Mouse (Mus musculus) forebrain, postnatal 0 days (tissue): ENCODE results near the gene Bcl2l15. TPM values are rescaled to one million over a fixed set of nuclear protein-coding genes. Genes with fewer than 3 reads are reported as not detected.
"Not testable (repeated sequence)": the region's sequence is repeated elsewhere in the genome, so short reads cannot be mapped to it uniquely, and the experiment has no call there.

Experiments
- ATAC-seq: fragments of 200-750 bp; cut with Nextera tagmentation; 2 replicates; pipeline ENCODE4 v1.8.0; 2017; ENCODE audit warnings: mild to moderate bottlenecking, moderate library complexity
- DNase-seq: peaks from one replicate; pipeline ENCODE4 v3.0.0-alpha.2; 2015
- H3K27ac ChIP-seq: fragments of 300-500 bp; sonication (generic); 2 replicates; pipeline ENCODE4 v1.5.1; 2014; ENCODE audit warnings: low read depth, mild to moderate bottlenecking, antibody characterized with exemption, low read length, moderate library complexity, mixed read lengths
- H3K27me3 ChIP-seq: fragments of 300-500 bp; sonication (generic); 2 replicates; pipeline ENCODE4 v1.6.1; 2014; ENCODE audit warnings: mild to moderate bottlenecking, low read length, mixed read lengths; ENCODE audit not compliant: insufficient read depth
- H3K36me3 ChIP-seq: fragments of 300-500 bp; sonication (generic); 2 replicates; pipeline ENCODE4 v1.6.1; 2014; ENCODE audit warnings: mild to moderate bottlenecking, moderate library complexity; ENCODE audit not compliant: insufficient read depth
- H3K4me1 ChIP-seq: fragments of 300-500 bp; sonication (generic); 2 replicates; pipeline ENCODE4 v1.6.1; 2014; ENCODE audit warnings: antibody characterized with exemption; ENCODE audit not compliant: insufficient read depth
- H3K4me2 ChIP-seq: fragments of 300-500 bp; sonication (generic); 2 replicates; pipeline ENCODE4 v1.6.1; 2014; ENCODE audit warnings: low read depth, mild to moderate bottlenecking, moderate library complexity
- H3K4me3 ChIP-seq: fragments of 300-500 bp; sonication (generic); 2 replicates; pipeline ENCODE4 v1.5.1; 2014; ENCODE audit warnings: low read depth, low read length, mixed read lengths
- H3K9ac ChIP-seq: fragments of 300-500 bp; sonication (generic); 2 replicates; pipeline ENCODE4 v1.6.1; 2014; ENCODE audit warnings: mild to moderate bottlenecking
- H3K9me3 ChIP-seq: fragments of 300-500 bp; sonication (generic); 2 replicates; pipeline ENCODE4 v1.6.1; 2016; ENCODE audit warnings: low read length
- CTCF ChIP-seq: sonication (generic); IDR thresholded peaks from 2 replicates; pipeline ENCODE4 v1.5.1; 2016; ENCODE audit warnings: antibody characterized with exemption, control low read depth, low read depth
- WGBS: fragments of 180-500 bp; shearing (Covaris S2); extraction: QIAGEN DNeasy Blood & Tissue Kit; methylation state at CpG from one replicate; pipeline ENCODE4 v1.1.7; 2014; 5-methylcytosine and 5-hydroxymethylcytosine counted together
- polyA plus RNA-seq: library from polyadenylated mRNA; unstranded; fragments of >200 nt; fragmentation: Nextera tagmentation; extraction: Ambion mirVana; gene quantifications from 2 replicates; pipeline ENCODE4 v1.2.1, GENCODE M21; 2015
- total RNA-seq: library from RNA; depleted of rRNA; stranded (reverse); fragments of >200 nt; gene quantifications from 2 replicates; pipeline ENCODE4 v1.2.3, GENCODE M21; 2014

Gene Bcl2l15
- total and polyA plus RNA-seq, 2 experiments from 2014 or later, result not detected

GRCm38 (mm10) chr3:103830681-103831080, 1.7 kb upstream of the Bcl2l15 start:
- H3K9me3 ChIP-seq, H3K27ac ChIP-seq, H3K4me2 ChIP-seq, DNase-seq, H3K9ac ChIP-seq, H3K4me1 ChIP-seq, H3K4me3 ChIP-seq, H3K27me3 ChIP-seq, ATAC-seq, H3K36me3 ChIP-seq: not testable (repeated sequence)
- 39% methylated on average over 1 of the region's 1 CpGs for WGBS
- TF ChIP-seq CTCF, result peak; percentile 37

GRCm38 (mm10) chr3:103831146-103831545, 1.3 kb upstream of the Bcl2l15 start:
- TF ChIP-seq CTCF, result no peak
- WGBS, result 75% methylated on average over 7 of the region's 7 CpGs

GRCm38 (mm10) chr3:103834001-103834400, 1.6 kb downstream of the Bcl2l15 start:
- WGBS, result 84% methylated on average over 2 of the region's 2 CpGs
- TF ChIP-seq CTCF, result no peak
- H3K4me1 ChIP-seq, result no peaks in the 10 kb centered on the region
- H3K4me2 ChIP-seq, result no peak overlapping the region
- H3K36me3 ChIP-seq, result no peaks in the 10 kb centered on the region
- no peak overlapping the region for H3K27ac ChIP-seq
- no peaks in the 10 kb centered on the region for H3K9me3 ChIP-seq
- ATAC-seq (no peak), DNase-seq (no peak)
- H3K9ac ChIP-seq, result no peak overlapping the region
- H3K4me3 ChIP-seq, result no peak overlapping the region
- no peaks in the 10 kb centered on the region for H3K27me3 ChIP-seq

More at GRCm38 (mm10) chr3:103831146-103831545, 1.3 kb upstream of the Bcl2l15 start:
- Histone ChIP-seq H3K27me3 (no peaks in the 10 kb centered on the region), H3K27ac (no peak overlapping the region), H3K9me3 (no peaks in the 10 kb centered on the region), H3K36me3 (no peaks in the 10 kb centered on the region), H3K4me1 (no peaks in the 10 kb centered on the region), H3K4me2 (no peak overlapping the region), H3K4me3 (no peak overlapping the region), H3K9ac (no peak overlapping the region)
- DNase-seq, result no peak
- no peak for ATAC-seq

- no peak overlapping the region for H3K27ac ChIP-seq
- no peak for DNase-seq
- H3K9me3 ChIP-seq, result no peaks in the 10 kb centered on the region
- no peak overlapping the region for H3K4me3 ChIP-seq
- H3K4me2 ChIP-seq, result no peak overlapping the region
- no peaks in the 10 kb centered on the region for H3K4me1 ChIP-seq
- TF ChIP-seq CTCF, result no peak
- H3K27me3 ChIP-seq, result no peaks in the 10 kb centered on the region
- H3K36me3 ChIP-seq, result no peaks in the 10 kb centered on the region
- H3K9ac ChIP-seq, result no peak overlapping the region
- ATAC-seq, result no peak
- 80% methylated on average over 6 of the region's 6 CpGs for WGBS
Measured at GRCm38 (mm10) chr3:103835272-103835950, 3.0 kb downstream of the Bcl2l15 start.

GRCm38 (mm10) chr3:103835951-103836310, 3.5 kb downstream of the Bcl2l15 start:
- Histone ChIP-seq H3K27me3 (no peaks in the 10 kb centered on the region), H3K9ac (no peak overlapping the region), H3K36me3 (no peaks in the 10 kb centered on the region), H3K27ac (no peak overlapping the region), H3K4me1 (no peaks in the 10 kb centered on the region), H3K4me2 (no peak overlapping the region), H3K4me3 (no peak overlapping the region), H3K9me3 (no peaks in the 10 kb centered on the region)
- peak; percentile 12 for DNase-seq
- WGBS, result 64% methylated on average over 10 of the region's 10 CpGs
- TF ChIP-seq CTCF, result no peak
- ATAC-seq, result no peak

- 92% methylated on average over 5 of the region's 5 CpGs for WGBS
- Histone ChIP-seq H3K9me3 (no peaks in the 10 kb centered on the region), H3K4me3 (no peak overlapping the region), H3K9ac (no peak overlapping the region), H3K36me3 (no peaks in the 10 kb centered on the region), H3K4me1 (no peaks in the 10 kb centered on the region), H3K27me3 (no peaks in the 10 kb centered on the region), H3K4me2 (no peak overlapping the region), H3K27ac (no peak overlapping the region)
- DNase-seq (no peak), ATAC-seq (no peak)
- TF ChIP-seq CTCF, result no peak
Measured at GRCm38 (mm10) chr3:103836453-103836852, 4.1 kb downstream of the Bcl2l15 start.

GRCm38 (mm10) chr3:103839711-103840110, 7.3 kb downstream of the Bcl2l15 start:
- Histone ChIP-seq H3K9me3 (no peaks in the 10 kb centered on the region), H3K4me2 (no peak overlapping the region), H3K27ac (no peak overlapping the region), H3K4me3 (no peak overlapping the region), H3K36me3 (no peaks in the 10 kb centered on the region), H3K27me3 (no peaks in the 10 kb centered on the region), H3K4me1 (no peaks in the 10 kb centered on the region), H3K9ac (no peak overlapping the region)
- DNase-seq (no peak), ATAC-seq (no peak)
- no peak for TF ChIP-seq CTCF
- 90% methylated on average over 6 of the region's 6 CpGs for WGBS

GRCm38 (mm10) chr3:103840195-103840594, 7.8 kb downstream of the Bcl2l15 start:
- H3K27ac ChIP-seq, DNase-seq, ATAC-seq, H3K4me1 ChIP-seq, H3K27me3 ChIP-seq, H3K4me3 ChIP-seq, H3K4me2 ChIP-seq, H3K9ac ChIP-seq, H3K36me3 ChIP-seq, H3K9me3 ChIP-seq: not testable (repeated sequence)
- 77% methylated on average over 3 of the region's 3 CpGs for WGBS

GRCm38 (mm10) chr3:103840946-103841345, 8.5 kb downstream of the Bcl2l15 start:
- 94% methylated on average over 7 of the region's 7 CpGs for WGBS

More at GRCm38 (mm10) chr3:103840946-103841345, 8.5 kb downstream of the Bcl2l15 start:
- H3K4me3 ChIP-seq, DNase-seq, H3K4me1 ChIP-seq, H3K9me3 ChIP-seq, H3K4me2 ChIP-seq, H3K36me3 ChIP-seq, H3K27me3 ChIP-seq, ATAC-seq, H3K27ac ChIP-seq, H3K9ac ChIP-seq: not testable (repeated sequence)
